Mouse (Mus musculus): Measurements from ENCODE around the gene Wwp2.

DNA sequence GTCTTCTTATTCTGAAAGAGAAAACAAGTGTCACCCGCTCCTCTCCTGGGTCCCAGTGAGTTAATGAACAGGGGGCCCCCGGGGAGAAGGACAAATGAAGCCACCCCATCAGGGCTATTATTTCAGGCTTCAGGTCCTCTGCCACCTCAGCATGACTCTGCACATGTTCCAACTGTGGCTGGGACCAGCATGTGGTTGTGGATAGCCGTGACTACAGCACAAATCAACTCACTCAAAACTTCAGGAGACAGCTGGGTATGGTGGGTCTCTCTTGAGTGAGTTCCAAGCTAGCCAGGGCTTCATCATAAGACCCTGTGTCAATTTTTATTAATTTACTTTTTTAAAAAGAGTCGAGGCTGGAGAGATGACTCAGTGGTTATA is 45.0 kb upstream of the Wwp2 start:
- TF ChIP-seq POLR2A (IDR thresholded peaks at IDR 0.05; ENCODE audit: control insufficient read depth, low read depth, low read length) (no peak), CTCF (IDR thresholded peaks at IDR 0.05; ENCODE audit: control insufficient read depth, insufficient read depth, insufficient replicate concordance, low read depth, low read length) (no peak)
